35 mouse cellular contexts compared by ENCODE assay signal in the genomic region with DNA sequence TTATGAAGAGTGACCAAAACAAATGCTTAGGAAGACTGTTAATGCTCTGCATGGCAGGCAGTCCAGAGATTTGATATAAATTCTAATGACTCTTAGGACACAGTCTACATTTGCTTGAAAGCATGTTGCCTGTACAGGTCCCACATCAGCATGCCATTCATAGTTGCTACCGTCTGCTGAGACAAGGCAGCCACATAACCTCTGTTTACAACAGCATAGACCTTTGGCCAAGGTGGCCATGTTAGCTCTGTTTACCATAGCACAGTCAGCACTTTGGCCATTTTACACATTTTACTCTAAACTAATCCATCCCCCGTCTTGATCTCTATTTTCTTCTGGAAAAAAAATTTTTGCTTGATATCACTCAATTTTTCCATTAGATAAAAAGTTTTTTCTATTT.
"Had no signal": no experiment of that assay in that cellular context is flagged by ENCODE, and none has a peak within 500 bp of the region (broad histone marks: within the 10 kb centered on the region; RNA-seq: fewer than 3 reads in every experiment).

No protein-coding gene starts in this region.

- H3K27ac ChIP-seq: heart, adult 2 months; heart, embryonic 10.5 days; heart, embryonic 13.5 days; heart, embryonic 15.5 days; hindbrain, embryonic 10.5 days; hindbrain, embryonic 12.5 days; hindbrain, embryonic 13.5 days; hindbrain, embryonic 14.5 days; hindbrain, embryonic 15.5 days; hindbrain, postnatal 0 days; kidney, embryonic 15.5 days; kidney, postnatal 0 days; layer of hippocampus, adult 2 months had no signal

- H3K4me2 ChIP-seq: heart, embryonic 11.5 days; heart, embryonic 12.5 days; heart, embryonic 13.5 days; heart, embryonic 15.5 days; hindbrain, embryonic 12.5 days; hindbrain, embryonic 13.5 days; hindbrain, embryonic 14.5 days; hindbrain, embryonic 15.5 days; kidney, embryonic 15.5 days had no signal

- H3K4me3 ChIP-seq: heart, adult 2 months; heart, embryonic 10.5 days; heart, embryonic 12.5 days; heart, embryonic 13.5 days; heart, embryonic 15.5 days; hindbrain, embryonic 10.5 days; hindbrain, embryonic 12.5 days; hindbrain, embryonic 13.5 days; hindbrain, embryonic 15.5 days; kidney, embryonic 15.5 days; layer of hippocampus, adult 2 months had no signal

- H3K9ac ChIP-seq: heart, embryonic 12.5 days; heart, embryonic 13.5 days; heart, embryonic 15.5 days; hindbrain, embryonic 12.5 days; hindbrain, embryonic 13.5 days; hindbrain, embryonic 14.5 days; hindbrain, embryonic 15.5 days; kidney, embryonic 15.5 days had no signal

- DNase-seq: heart, adult 18-20 months; heart, adult 2 months; heart, postnatal 10 days; heart, postnatal 14 days; heart, postnatal 36 days; heart, postnatal 4 days; kidney, adult 11 months; kidney, adult 18-20 months; kidney, adult 2 months; kidney, adult 8-10 months; kidney, adult 9 months; kidney, postnatal 10 days; kidney, postnatal 14 days; kidney, postnatal 25 days; kidney, postnatal 36 days; kidney, postnatal 4 days; layer of hippocampus, adult 9-11 months; layer of hippocampus, postnatal 36 days had no signal

- H3K27me3 ChIP-seq: heart, embryonic 12.5 days; heart, embryonic 13.5 days; heart, embryonic 15.5 days; hindbrain, embryonic 12.5 days; hindbrain, embryonic 13.5 days; hindbrain, embryonic 15.5 days; kidney, embryonic 15.5 days had no signal

- H3K4me1 ChIP-seq: heart, embryonic 10.5 days; heart, embryonic 12.5 days; heart, embryonic 15.5 days; hindbrain, embryonic 10.5 days; hindbrain, embryonic 12.5 days; hindbrain, embryonic 13.5 days; hindbrain, embryonic 15.5 days; kidney, embryonic 15.5 days had no signal

- H3K9me3 ChIP-seq: heart, embryonic 10.5 days; heart, embryonic 12.5 days; heart, embryonic 13.5 days; heart, embryonic 15.5 days; hindbrain, embryonic 10.5 days; hindbrain, embryonic 12.5 days; hindbrain, embryonic 13.5 days; hindbrain, embryonic 15.5 days; kidney, embryonic 15.5 days had no signal

- ATAC-seq: hindbrain, embryonic 16.5 days; hindbrain, postnatal 0 days; inflammation-experienced regulatory T-cells, adult 6 months; intestine, embryonic 16.5 days had no signal
